Mouse (Mus musculus): ENCODE measurements around the gene Tra2a. TPM values are rescaled to one million over a fixed set of nuclear protein-coding genes. Genes with fewer than 3 reads are reported as not detected.
"Not testable (repeated sequence)": the region's sequence is repeated elsewhere in the genome, so short reads cannot be mapped to it uniquely, and the experiment has no call there.

The Tra2a gene
- polyA plus RNA-seq, 1 experiment from 2014 or later: 154 TPM

- Histone ChIP-seq H3K4me3 (replicated peaks; ENCODE audit: low read length) (no peak overlapping the region), H3K36me3 (ENCODE audit: control insufficient read depth, insufficient read depth) (no peaks in the 10 kb centered on the region), H3K4me2 (ENCODE audit: low read length) (no peak overlapping the region), H3K27me3 (replicated peaks; ENCODE audit: control insufficient read depth, insufficient read depth, low read length) (no peaks in the 10 kb centered on the region), H3K4me1 (replicated peaks; ENCODE audit: control insufficient read depth, insufficient read depth, low read length) (no peaks in the 10 kb centered on the region), H3K9ac (replicated peaks; ENCODE audit: low read depth, low read length) (no peak overlapping the region), H3K27ac (ENCODE audit: low read length) (no peak overlapping the region), H3K9me3 (ENCODE audit: control insufficient read depth, low read length) (no peaks in the 10 kb centered on the region)
- peak; percentile 70 for ATAC-seq
- WGBS: 22% methylated on average over 5 of the region's 5 CpGs
Observed at GRCm38 (mm10) chr6:49269200-49269599, 5.4 kb upstream of the Tra2a start.

- Histone ChIP-seq H3K4me2 (ENCODE audit: low read length) (no peak overlapping the region), H3K36me3 (ENCODE audit: control insufficient read depth, insufficient read depth) (no peaks in the 10 kb centered on the region), H3K4me1 (replicated peaks; ENCODE audit: control insufficient read depth, insufficient read depth, low read length) (0 out of 2 replicates have a peak, but pooled peaks cover 2% of the 10 kb centered on the region), H3K27me3 (replicated peaks; ENCODE audit: control insufficient read depth, insufficient read depth, low read length) (no peaks in the 10 kb centered on the region), H3K9me3 (ENCODE audit: control insufficient read depth, low read length) (no peaks in the 10 kb centered on the region), H3K9ac (replicated peaks; ENCODE audit: low read depth, low read length) (no peak overlapping the region), H3K4me3 (replicated peaks; ENCODE audit: low read length) (no peak overlapping the region), H3K27ac (ENCODE audit: low read length) (no peak overlapping the region)
- 68% methylated on average over 4 of the region's 4 CpGs for WGBS
- ATAC-seq: no peak
Observed at GRCm38 (mm10) chr6:49267686-49268085, 3.9 kb upstream of the Tra2a start.

GRCm38 (mm10) chr6:49265207-49265606, 1.4 kb upstream of the Tra2a start:
- H3K9ac ChIP-seq (replicated peaks; ENCODE audit: low read depth, low read length); ATAC-seq; H3K4me3 ChIP-seq (replicated peaks; ENCODE audit: low read length); H3K27me3 ChIP-seq (replicated peaks; ENCODE audit: control insufficient read depth, insufficient read depth, low read length); H3K27ac ChIP-seq (ENCODE audit: low read length); H3K36me3 ChIP-seq (ENCODE audit: control insufficient read depth, insufficient read depth); H3K4me2 ChIP-seq (ENCODE audit: low read length); H3K9me3 ChIP-seq (ENCODE audit: control insufficient read depth, low read length): not testable (repeated sequence)
- H3K4me1 ChIP-seq (replicated peaks; ENCODE audit: control insufficient read depth, insufficient read depth, low read length): peaks cover 14% of the 10 kb centered on the region
- WGBS: 100% methylated on average over 1 of the region's 1 CpGs

- H3K9ac ChIP-seq (replicated peaks; ENCODE audit: low read depth, low read length); H3K27me3 ChIP-seq (replicated peaks; ENCODE audit: control insufficient read depth, insufficient read depth, low read length); H3K27ac ChIP-seq (ENCODE audit: low read length); H3K9me3 ChIP-seq (ENCODE audit: control insufficient read depth, low read length); H3K36me3 ChIP-seq (ENCODE audit: control insufficient read depth, insufficient read depth); H3K4me3 ChIP-seq (replicated peaks; ENCODE audit: low read length); ATAC-seq: not testable (repeated sequence)
- WGBS: 92% methylated on average over 7 of the region's 7 CpGs
- Histone ChIP-seq H3K4me1 (replicated peaks; ENCODE audit: control insufficient read depth, insufficient read depth, low read length) (peaks cover 19% of the 10 kb centered on the region), H3K4me2 (ENCODE audit: low read length) (peak overlapping the region; percentile 82; the same call in 1 of the 2 replicates)
Observed at GRCm38 (mm10) chr6:49264446-49264845, 613 bp upstream of the Tra2a start.

- peak; percentile 77 for ATAC-seq
- H3K36me3 ChIP-seq (ENCODE audit: control insufficient read depth, insufficient read depth): no peaks in the 10 kb centered on the region
- H3K4me3 ChIP-seq (replicated peaks; ENCODE audit: low read length): peak overlapping the region; percentile 100
- under 1% methylated on average over 56 of the region's 71 CpGs for WGBS
- H3K9ac ChIP-seq (replicated peaks; ENCODE audit: low read depth, low read length): peak overlapping the region; percentile 100
- H3K9me3 ChIP-seq (ENCODE audit: control insufficient read depth, low read length): no peaks in the 10 kb centered on the region
- H3K4me1 ChIP-seq (replicated peaks; ENCODE audit: control insufficient read depth, insufficient read depth, low read length): peaks cover 19% of the 10 kb centered on the region
- H3K4me2 ChIP-seq (ENCODE audit: low read length): peak overlapping the region; percentile 82
- H3K27ac ChIP-seq (ENCODE audit: low read length): peak overlapping the region; percentile 99
- no peaks in the 10 kb centered on the region for H3K27me3 ChIP-seq (replicated peaks; ENCODE audit: control insufficient read depth, insufficient read depth, low read length)
Observed at GRCm38 (mm10) chr6:49263081-49263846, 569 bp downstream of the Tra2a start.

GRCm38 (mm10) chr6:49262421-49262820, 1.4 kb downstream of the Tra2a start:
- H3K9ac ChIP-seq (replicated peaks; ENCODE audit: low read depth, low read length): peak overlapping the region; percentile 100
- under 1% methylated on average over 9 of the region's 9 CpGs for WGBS
- H3K36me3 ChIP-seq (ENCODE audit: control insufficient read depth, insufficient read depth): no peaks in the 10 kb centered on the region
- H3K27me3 ChIP-seq (replicated peaks; ENCODE audit: control insufficient read depth, insufficient read depth, low read length): no peaks in the 10 kb centered on the region
- H3K4me3 ChIP-seq (replicated peaks; ENCODE audit: low read length): peak overlapping the region; percentile 100
- ATAC-seq: no peak
- peaks cover 19% of the 10 kb centered on the region for H3K4me1 ChIP-seq (replicated peaks; ENCODE audit: control insufficient read depth, insufficient read depth, low read length)
- H3K9me3 ChIP-seq (ENCODE audit: control insufficient read depth, low read length): no peaks in the 10 kb centered on the region
- peak overlapping the region; percentile 82 for H3K4me2 ChIP-seq (ENCODE audit: low read length)
- no peak overlapping the region for H3K27ac ChIP-seq (ENCODE audit: low read length)

GRCm38 (mm10) chr6:49259711-49260110, 4.1 kb downstream of the Tra2a start:
- WGBS: 62% methylated on average over 5 of the region's 5 CpGs
- Histone ChIP-seq H3K4me3 (replicated peaks; ENCODE audit: low read length) (no peak overlapping the region), H3K27ac (ENCODE audit: low read length) (no peak overlapping the region), H3K36me3 (ENCODE audit: control insufficient read depth, insufficient read depth) (no peaks in the 10 kb centered on the region), H3K9ac (replicated peaks; ENCODE audit: low read depth, low read length) (no peak overlapping the region), H3K9me3 (ENCODE audit: control insufficient read depth, low read length) (no peaks in the 10 kb centered on the region), H3K27me3 (replicated peaks; ENCODE audit: control insufficient read depth, insufficient read depth, low read length) (no peaks in the 10 kb centered on the region), H3K4me2 (ENCODE audit: low read length) (no peak overlapping the region), H3K4me1 (replicated peaks; ENCODE audit: control insufficient read depth, insufficient read depth, low read length) (peaks cover 19% of the 10 kb centered on the region)
- ATAC-seq: no peak

- H3K36me3 ChIP-seq (ENCODE audit: control insufficient read depth, insufficient read depth): no peaks in the 10 kb centered on the region
- no peak for ATAC-seq
- no peaks in the 10 kb centered on the region for H3K27me3 ChIP-seq (replicated peaks; ENCODE audit: control insufficient read depth, insufficient read depth, low read length)
- H3K9me3 ChIP-seq (ENCODE audit: control insufficient read depth, low read length): no peaks in the 10 kb centered on the region
- no peak overlapping the region for H3K9ac ChIP-seq (replicated peaks; ENCODE audit: low read depth, low read length)
- no peak overlapping the region for H3K4me2 ChIP-seq (ENCODE audit: low read length)
- H3K4me1 ChIP-seq (replicated peaks; ENCODE audit: control insufficient read depth, insufficient read depth, low read length): peaks cover 17% of the 10 kb centered on the region
- H3K4me3 ChIP-seq (replicated peaks; ENCODE audit: low read length): no peak overlapping the region
- 96% methylated on average over 2 of the region's 2 CpGs for WGBS
- no peak overlapping the region for H3K27ac ChIP-seq (ENCODE audit: low read length)
Observed at GRCm38 (mm10) chr6:49257880-49258279, 6.0 kb downstream of the Tra2a start.

- Histone ChIP-seq H3K9me3 (ENCODE audit: control insufficient read depth, low read length) (no peaks in the 10 kb centered on the region), H3K27me3 (replicated peaks; ENCODE audit: control insufficient read depth, insufficient read depth, low read length) (no peaks in the 10 kb centered on the region), H3K4me1 (replicated peaks; ENCODE audit: control insufficient read depth, insufficient read depth, low read length) (no peaks in the 10 kb centered on the region; the same call in 1 of the 2 replicates), H3K9ac (replicated peaks; ENCODE audit: low read depth, low read length) (no peak overlapping the region), H3K4me3 (replicated peaks; ENCODE audit: low read length) (no peak overlapping the region), H3K36me3 (ENCODE audit: control insufficient read depth, insufficient read depth) (peaks cover 16% of the 10 kb centered on the region), H3K27ac (ENCODE audit: low read length) (no peak overlapping the region), H3K4me2 (ENCODE audit: low read length) (no peak overlapping the region)
- 93% methylated on average over 8 of the region's 8 CpGs for WGBS
- no peak for ATAC-seq
Observed at GRCm38 (mm10) chr6:49252207-49252606, 11.6 kb downstream of the Tra2a start.
